Mouse (Mus musculus): ENCODE data around the gene Son. TPM values are rescaled to one million over a fixed set of nuclear protein-coding genes. Genes with fewer than 3 reads are reported as not detected.

The Son gene
- polyA plus RNA-seq, 1 experiment from 2014 or later: 132 TPM

DNA sequence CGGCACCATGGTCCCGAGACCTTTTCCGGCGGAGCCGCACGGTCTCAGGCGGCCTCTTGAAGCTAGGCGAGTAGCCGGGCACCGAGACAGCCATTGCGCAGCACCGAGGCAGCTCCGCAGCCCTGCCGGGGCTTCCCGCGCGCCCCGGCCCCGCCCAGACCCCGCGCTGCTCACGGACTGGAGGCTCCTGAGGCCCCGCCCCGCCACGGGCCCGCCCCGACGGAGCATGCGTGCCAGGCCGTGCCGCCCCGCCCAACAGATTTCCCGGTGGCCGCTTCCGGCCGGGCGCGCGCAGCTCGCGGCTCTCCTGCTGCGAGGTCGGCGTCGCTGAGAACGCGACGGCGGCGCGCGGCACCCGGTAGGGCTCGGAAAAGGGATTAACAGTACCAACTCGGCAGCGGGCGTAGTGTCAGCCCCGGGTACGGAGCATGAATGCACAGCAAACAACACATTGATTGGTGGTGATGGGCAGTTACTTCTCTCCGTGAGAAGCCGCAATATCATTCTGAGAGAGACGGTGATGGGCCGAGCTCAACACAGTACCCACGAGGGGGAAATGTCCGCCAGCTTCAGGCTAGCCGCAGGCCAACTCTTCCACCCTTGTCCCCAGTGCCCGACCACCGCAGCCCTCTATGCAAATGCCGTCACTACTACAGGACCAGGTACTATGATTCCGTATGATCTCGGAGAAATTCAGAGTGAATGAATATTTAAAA, 41.5 kb downstream of the Son start, which contains the start of gene Donson:
Donson (minus strand) TSS at position 152 of the 716 bp plus-strand sequence.
- H3K4me1 ChIP-seq (ENCODE audit: insufficient read depth, low read depth, low read length): no peaks in the 10 kb centered on the region
- WGBS: 1% methylated on average over 40 of the region's 71 CpGs
- TF ChIP-seq EP300 (IDR thresholded peaks at IDR 0.05) (no peak), CTCF (IDR thresholded peaks at IDR 0.05) (no peak; the same call in 1 of the 2 replicates)

DNA sequence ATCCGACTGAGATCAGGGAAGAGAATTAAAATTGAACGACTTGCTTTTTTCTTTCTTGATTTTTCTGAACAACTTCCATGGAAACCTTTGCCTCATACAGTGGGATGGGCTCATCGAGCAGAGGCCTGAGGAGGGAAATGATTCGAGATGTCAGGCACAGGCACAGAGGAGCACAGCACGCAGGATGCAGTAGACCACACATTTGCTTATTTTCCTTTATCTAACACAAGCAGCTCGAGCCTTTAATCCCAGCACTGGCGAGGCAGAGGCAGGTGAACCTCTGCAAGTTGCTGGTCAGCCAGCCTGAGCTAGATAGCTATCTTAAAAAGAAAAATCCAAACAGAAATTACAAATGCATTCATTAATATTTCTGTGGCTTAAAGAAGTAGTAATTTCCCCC, 42.5 kb downstream of the Son start:
- Histone ChIP-seq H3K27me3 (replicated peaks; ENCODE audit: insufficient read depth, low read length) (no peaks in the 10 kb centered on the region), H3K27ac (ENCODE audit: low read length) (no peak overlapping the region), H3K4me1 (ENCODE audit: insufficient read depth, low read depth, low read length) (no peaks in the 10 kb centered on the region), H3K9ac (replicated peaks; ENCODE audit: low read depth) (no peak overlapping the region), H3K4me3 (ENCODE audit: low read depth, low read length) (no peak overlapping the region), H3K36me3 (ENCODE audit: insufficient read depth, low read length) (0 out of 2 replicates have a peak, but pooled peaks cover 5% of the 10 kb centered on the region), H3K4me2 (replicated peaks; ENCODE audit: low read depth, low read length) (no peak overlapping the region), H3K9me3 (ENCODE audit: low read length) (no peaks in the 10 kb centered on the region)
- ATAC-seq (no peak), DNase-seq (ENCODE audit: low spot score) (no peak)
- no peak for TF ChIP-seq CTCF (IDR thresholded peaks at IDR 0.05)
- no peak for TF ChIP-seq EP300 (IDR thresholded peaks at IDR 0.05)
- WGBS: 52% methylated on average over 7 of the region's 7 CpGs

More for the DNA sequence above, 41.5 kb downstream of the Son start, which contains the start of gene Donson:
- Histone ChIP-seq H3K4me3 (ENCODE audit: low read depth, low read length) (peak within 1 kb of the TSS; percentile 85), H3K27me3 (replicated peaks; ENCODE audit: insufficient read depth, low read length) (no peaks in the 10 kb centered on the region), H3K27ac (ENCODE audit: low read length) (peak within 1 kb of the TSS; percentile 76), H3K4me2 (replicated peaks; ENCODE audit: low read depth, low read length) (peak within 1 kb of the TSS; percentile 100), H3K36me3 (ENCODE audit: insufficient read depth, low read length) (peaks cover 8% of the 10 kb centered on the region; the same call in 1 of the 2 replicates), H3K9ac (replicated peaks; ENCODE audit: low read depth) (peak within 1 kb of the TSS; percentile 58), H3K9me3 (ENCODE audit: low read length) (no peaks in the 10 kb centered on the region)
- DNase-seq (ENCODE audit: low spot score): peak; percentile 96
- ATAC-seq: peak; percentile 99

DNA sequence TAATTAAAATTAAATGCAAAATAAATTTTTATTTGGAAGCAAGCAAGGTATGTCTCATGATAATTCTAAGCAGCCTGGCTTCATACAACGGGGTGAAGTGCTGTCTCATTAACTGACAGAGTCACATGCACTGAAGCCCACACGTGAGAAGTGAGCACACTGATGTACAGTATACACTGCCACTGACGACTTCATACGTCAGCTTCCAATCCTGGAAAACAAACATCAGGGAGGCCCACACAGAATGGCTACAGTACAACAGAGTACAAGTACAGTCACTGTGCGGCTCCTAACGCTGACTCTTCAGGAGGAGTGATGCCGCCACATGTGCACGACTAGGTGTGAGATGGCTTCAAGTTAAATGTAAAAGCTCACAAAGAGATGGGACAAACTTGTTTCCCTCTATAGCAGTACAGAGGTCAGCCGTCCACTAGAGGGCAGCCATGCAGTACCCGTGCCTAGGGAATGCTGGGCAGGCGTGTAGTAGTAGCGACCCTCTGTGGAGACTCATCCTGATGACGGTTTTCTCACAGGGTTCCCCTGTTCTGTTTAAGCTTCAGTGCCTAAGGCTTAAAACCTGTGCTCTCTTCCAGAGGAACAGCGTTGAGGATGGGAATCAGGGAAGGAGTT, 47.3 kb downstream of the Son start:
- Histone ChIP-seq H3K4me1 (ENCODE audit: insufficient read depth, low read depth, low read length) (no peaks in the 10 kb centered on the region), H3K27me3 (replicated peaks; ENCODE audit: insufficient read depth, low read length) (no peaks in the 10 kb centered on the region), H3K9me3 (ENCODE audit: low read length) (no peaks in the 10 kb centered on the region), H3K36me3 (ENCODE audit: insufficient read depth, low read length) (peaks cover 8% of the 10 kb centered on the region; the same call in 1 of the 2 replicates), H3K4me3 (ENCODE audit: low read depth, low read length) (no peak overlapping the region), H3K27ac (ENCODE audit: low read length) (no peak overlapping the region), H3K9ac (replicated peaks; ENCODE audit: low read depth) (no peak overlapping the region), H3K4me2 (replicated peaks; ENCODE audit: low read depth, low read length) (no peak overlapping the region)
- 25% methylated on average over 14 of the region's 14 CpGs for WGBS
- TF ChIP-seq EP300 (IDR thresholded peaks at IDR 0.05): no peak
- TF ChIP-seq CTCF (IDR thresholded peaks at IDR 0.05): peak; percentile 98
- ATAC-seq: peak; percentile 95
- peak; percentile 90 for DNase-seq (ENCODE audit: low spot score)

DNA sequence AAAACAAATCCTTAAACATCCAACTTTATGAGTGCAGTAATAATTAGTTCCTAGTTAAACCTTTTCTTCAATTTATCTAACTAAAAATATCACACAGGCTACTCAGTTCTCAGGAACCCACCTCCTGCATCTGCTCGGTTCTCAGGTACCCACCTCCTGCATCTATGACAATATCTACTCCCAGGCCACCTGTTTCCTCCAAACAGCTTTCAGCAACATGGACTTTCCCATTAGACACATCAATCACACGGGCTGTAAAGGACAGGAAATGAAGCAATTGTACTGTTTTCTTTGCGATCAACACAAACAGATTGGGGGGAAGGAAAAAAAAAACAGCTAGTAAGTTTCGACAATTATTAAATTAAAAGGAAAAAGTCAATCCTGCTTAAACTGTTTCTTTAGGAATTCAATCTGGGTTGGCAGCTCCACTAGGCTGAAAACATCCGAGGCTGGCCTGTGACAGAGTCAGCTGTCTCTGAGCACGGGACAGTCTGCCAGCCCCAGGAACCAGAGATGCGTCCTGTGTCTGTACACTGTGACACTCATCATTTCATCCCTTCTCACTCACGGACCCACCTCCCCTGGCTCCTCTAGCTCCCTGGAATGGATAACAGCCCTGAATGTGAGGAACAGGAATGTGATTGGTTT, 47.9 kb downstream of the Son start:
- no peak overlapping the region for H3K9ac ChIP-seq (replicated peaks; ENCODE audit: low read depth)
- no peaks in the 10 kb centered on the region for H3K27me3 ChIP-seq (replicated peaks; ENCODE audit: insufficient read depth, low read length)
- no peak overlapping the region for H3K27ac ChIP-seq (ENCODE audit: low read length)
- WGBS: 42% methylated on average over 8 of the region's 8 CpGs
- H3K4me1 ChIP-seq (ENCODE audit: insufficient read depth, low read depth, low read length): no peaks in the 10 kb centered on the region
- TF ChIP-seq EP300 (IDR thresholded peaks at IDR 0.05) (no peak), CTCF (IDR thresholded peaks at IDR 0.05) (no peak)
- H3K9me3 ChIP-seq (ENCODE audit: low read length): no peaks in the 10 kb centered on the region
- ATAC-seq: peak; percentile 60
- DNase-seq (ENCODE audit: low spot score): peak; percentile 45
- no peak overlapping the region for H3K4me3 ChIP-seq (ENCODE audit: low read depth, low read length)
- H3K36me3 ChIP-seq (ENCODE audit: insufficient read depth, low read length): peaks cover 8% of the 10 kb centered on the region; the same call in 1 of the 2 replicates
- no peak overlapping the region for H3K4me2 ChIP-seq (replicated peaks; ENCODE audit: low read depth, low read length)

DNA sequence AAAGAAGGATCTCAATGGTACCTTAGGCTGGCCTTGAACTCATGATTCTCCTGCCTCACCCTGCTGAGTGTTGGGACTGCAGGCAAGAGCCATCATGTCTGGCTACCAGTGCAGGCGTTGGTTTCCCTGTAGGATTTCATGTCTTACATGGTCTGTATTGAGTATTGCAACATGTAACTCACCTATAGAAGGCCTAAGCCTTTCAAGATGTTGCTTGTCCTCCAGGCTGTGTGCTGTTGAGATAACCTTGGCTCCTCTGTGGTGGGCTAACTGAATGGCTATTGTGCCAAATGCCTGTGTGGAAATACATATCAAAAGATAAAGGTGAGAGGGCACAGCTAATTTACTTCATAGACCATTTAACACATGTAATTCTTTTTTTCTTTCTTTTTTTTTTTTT, 51.7 kb downstream of the Son start:
- Histone ChIP-seq H3K9ac (replicated peaks; ENCODE audit: low read depth) (no peak overlapping the region), H3K27me3 (replicated peaks; ENCODE audit: insufficient read depth, low read length) (no peaks in the 10 kb centered on the region), H3K9me3 (ENCODE audit: low read length) (no peaks in the 10 kb centered on the region), H3K36me3 (ENCODE audit: insufficient read depth, low read length) (peaks cover 8% of the 10 kb centered on the region; the same call in 1 of the 2 replicates), H3K4me1 (ENCODE audit: insufficient read depth, low read depth, low read length) (no peaks in the 10 kb centered on the region), H3K27ac (ENCODE audit: low read length) (no peak overlapping the region), H3K4me2 (replicated peaks; ENCODE audit: low read depth, low read length) (no peak overlapping the region), H3K4me3 (ENCODE audit: low read depth, low read length) (no peak overlapping the region)
- ATAC-seq: no peak
- TF ChIP-seq CTCF (IDR thresholded peaks at IDR 0.05) (no peak), EP300 (IDR thresholded peaks at IDR 0.05) (no peak)
- 75% methylated on average over 1 of the region's 1 CpGs for WGBS
- no peak for DNase-seq (ENCODE audit: low spot score)

DNA sequence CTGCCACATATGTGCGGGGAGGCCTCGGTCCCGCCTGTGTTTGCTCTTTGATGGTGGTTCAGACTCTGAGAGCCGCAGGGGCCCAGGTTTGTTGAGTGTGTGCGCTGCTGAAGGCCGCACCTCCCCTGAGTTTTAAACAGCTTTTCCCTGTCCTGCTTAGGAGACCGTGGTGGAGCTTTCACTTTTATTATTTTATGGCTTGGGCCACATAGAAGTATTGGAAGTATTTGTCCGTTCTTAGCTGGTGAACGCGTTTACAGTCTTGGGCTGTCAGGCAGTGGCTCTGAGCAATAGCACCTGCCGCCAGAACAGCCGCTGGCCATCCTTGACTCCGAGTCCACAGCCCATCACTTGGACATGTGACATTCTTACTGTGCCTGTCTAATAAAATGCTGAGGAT, 54.6 kb downstream of the Son start:
- no peak for TF ChIP-seq EP300 (IDR thresholded peaks at IDR 0.05)
- TF ChIP-seq CTCF (IDR thresholded peaks at IDR 0.05): no peak
- no peak overlapping the region for H3K9ac ChIP-seq (replicated peaks; ENCODE audit: low read depth)
- no peak overlapping the region for H3K27ac ChIP-seq (ENCODE audit: low read length)
- no peak overlapping the region for H3K4me3 ChIP-seq (ENCODE audit: low read depth, low read length)
- no peaks in the 10 kb centered on the region for H3K4me1 ChIP-seq (ENCODE audit: insufficient read depth, low read depth, low read length)
- H3K9me3 ChIP-seq (ENCODE audit: low read length): no peaks in the 10 kb centered on the region
- ATAC-seq: peak; percentile 90
- 50% methylated on average over 13 of the region's 13 CpGs for WGBS
- peaks cover 12% of the 10 kb centered on the region; the same call in 1 of the 2 replicates for H3K36me3 ChIP-seq (ENCODE audit: insufficient read depth, low read length)
- H3K4me2 ChIP-seq (replicated peaks; ENCODE audit: low read depth, low read length): no peak overlapping the region; the same call in 1 of the 2 replicates
- DNase-seq (ENCODE audit: low spot score): peak; percentile 63
- no peaks in the 10 kb centered on the region for H3K27me3 ChIP-seq (replicated peaks; ENCODE audit: insufficient read depth, low read length)
